Mouse (Mus musculus) small intestine, adult 2 months (tissue): ENCODE measurements around the gene Snrnp40.

Experiments
- CTCF ChIP-seq: fragments of 200-500 bp; IDR thresholded peaks from 2 replicates; pipeline ENCODE4 v1.5.1; 2012; ENCODE audit warnings: low read depth, mild to moderate bottlenecking, control low read depth, inconsistent platforms, low read length, moderate library complexity, mixed read lengths; ENCODE audit not compliant: insufficient replicate concordance, insufficient read length; ENCODE audit errors: extremely low read depth
- POLR2A ChIP-seq: fragments of 200-500 bp; IDR thresholded peaks from 2 replicates; pipeline ENCODE4 v1.6.1; 2012; ENCODE audit warnings: low read depth, mild to moderate bottlenecking, control low read depth, inconsistent platforms, low read length, moderate library complexity

DNA sequence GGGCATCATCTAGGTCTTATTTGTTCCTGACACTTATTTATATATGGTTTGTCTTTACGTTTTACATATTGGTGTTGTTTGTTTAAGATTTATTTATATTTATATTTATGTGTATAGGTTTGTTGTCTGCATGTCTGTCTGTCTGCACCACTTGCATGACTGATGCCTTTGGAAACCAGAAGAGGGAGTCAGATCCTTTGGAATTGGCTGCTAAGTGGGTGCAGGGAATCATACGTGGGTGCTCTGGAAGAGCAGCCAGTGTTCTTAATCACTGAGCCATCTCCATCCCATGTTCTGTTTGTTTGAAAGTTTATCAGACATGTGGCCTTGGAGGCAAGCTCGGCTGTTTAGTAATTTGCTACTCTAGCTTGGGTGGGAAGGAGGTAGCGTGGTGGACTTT is 17.6 kb downstream of the Snrnp40 start:
- TF ChIP-seq POLR2A (no peak), CTCF (no peak)
